In genomic region chr17:81546012-81546411, GRCm38 (mm10) we compare ENCODE assay signal across 22 mouse cellular contexts.
"Had no signal": no experiment of that assay in that cellular context is flagged by ENCODE, and none has a peak within 500 bp of the region (broad histone marks: within the 10 kb centered on the region; RNA-seq: fewer than 3 reads in every experiment).

No protein-coding gene starts in this region.

- H3K36me3 ChIP-seq: heart, embryonic 15.5 days; hindbrain, embryonic 13.5 days; hindbrain, embryonic 15.5 days; limb, embryonic 13.5 days; limb, embryonic 15.5 days; liver, embryonic 12.5 days had no signal

- H3K4me3 ChIP-seq: heart, adult 2 months; heart, embryonic 13.5 days; heart, embryonic 15.5 days; hindbrain, embryonic 13.5 days; hindbrain, embryonic 15.5 days; limb, embryonic 13.5 days; limb, embryonic 15.5 days; liver, embryonic 12.5 days had no signal

- H3K27me3 ChIP-seq: heart, embryonic 13.5 days; heart, embryonic 15.5 days; hindbrain, embryonic 13.5 days; hindbrain, embryonic 15.5 days; limb, embryonic 13.5 days; limb, embryonic 15.5 days; liver, embryonic 12.5 days had no signal

- DNase-seq: gastrocnemius, postnatal 14 days; gastrocnemius, postnatal 36 days; heart, adult 11 months; heart, adult 2 months; heart, postnatal 14 days; heart, postnatal 36 days; kidney, adult 11 months; kidney, adult 8-10 months; kidney, postnatal 25 days; layer of hippocampus, adult 9-11 months; layer of hippocampus, postnatal 36 days had no signal

- H3K4me2 ChIP-seq: heart, embryonic 11.5 days; heart, embryonic 13.5 days; heart, embryonic 15.5 days; hindbrain, embryonic 13.5 days; hindbrain, embryonic 15.5 days; limb, embryonic 13.5 days; limb, embryonic 15.5 days; liver, embryonic 12.5 days had no signal

- H3K4me1 ChIP-seq: hindbrain, embryonic 15.5 days; limb, embryonic 13.5 days; liver, embryonic 12.5 days had no signal

- H3K27ac ChIP-seq: heart, adult 2 months; hindbrain, embryonic 13.5 days; hindbrain, embryonic 15.5 days; hindbrain, postnatal 0 days; limb, embryonic 13.5 days; limb, embryonic 15.5 days; liver, embryonic 12.5 days; liver, embryonic 14.5 days had no signal

- ATAC-seq: hindbrain, postnatal 0 days; intestine, embryonic 16.5 days; liver, embryonic 12.5 days had no signal

- H3K9ac ChIP-seq: heart, embryonic 13.5 days; heart, embryonic 15.5 days; hindbrain, embryonic 13.5 days; hindbrain, embryonic 15.5 days; limb, embryonic 13.5 days; limb, embryonic 15.5 days; liver, embryonic 12.5 days; liver, embryonic 14.5 days had no signal

- H3K9me3 ChIP-seq: heart, embryonic 13.5 days; heart, embryonic 15.5 days; hindbrain, embryonic 13.5 days; hindbrain, embryonic 15.5 days; limb, embryonic 13.5 days; limb, embryonic 15.5 days; liver, embryonic 12.5 days had no signal
